Mouse (Mus musculus) adrenal gland, postnatal 0 days (tissue): ENCODE results near the gene Cry1. TPM values are rescaled to one million over a fixed set of nuclear protein-coding genes. Genes with fewer than 3 reads are reported as not detected.

Experiments used
- polyA plus RNA-seq: library from polyadenylated mRNA; unstranded; fragments of >200 nt; fragmentation: Nextera tagmentation; extraction: Ambion mirVana; gene quantifications from 2 replicates; pipeline ENCODE4 v1.2.1, GENCODE M21; 2015

The Cry1 gene
- polyA plus RNA-seq: 10.7 and 12.2 TPM in 2 replicates

GRCm38 (mm10) chr10:85184964-85185608 lies at the start of gene Cry1:
Gene Cry1, minus strand, starts transcription at chr10:85185064.

DNA sequence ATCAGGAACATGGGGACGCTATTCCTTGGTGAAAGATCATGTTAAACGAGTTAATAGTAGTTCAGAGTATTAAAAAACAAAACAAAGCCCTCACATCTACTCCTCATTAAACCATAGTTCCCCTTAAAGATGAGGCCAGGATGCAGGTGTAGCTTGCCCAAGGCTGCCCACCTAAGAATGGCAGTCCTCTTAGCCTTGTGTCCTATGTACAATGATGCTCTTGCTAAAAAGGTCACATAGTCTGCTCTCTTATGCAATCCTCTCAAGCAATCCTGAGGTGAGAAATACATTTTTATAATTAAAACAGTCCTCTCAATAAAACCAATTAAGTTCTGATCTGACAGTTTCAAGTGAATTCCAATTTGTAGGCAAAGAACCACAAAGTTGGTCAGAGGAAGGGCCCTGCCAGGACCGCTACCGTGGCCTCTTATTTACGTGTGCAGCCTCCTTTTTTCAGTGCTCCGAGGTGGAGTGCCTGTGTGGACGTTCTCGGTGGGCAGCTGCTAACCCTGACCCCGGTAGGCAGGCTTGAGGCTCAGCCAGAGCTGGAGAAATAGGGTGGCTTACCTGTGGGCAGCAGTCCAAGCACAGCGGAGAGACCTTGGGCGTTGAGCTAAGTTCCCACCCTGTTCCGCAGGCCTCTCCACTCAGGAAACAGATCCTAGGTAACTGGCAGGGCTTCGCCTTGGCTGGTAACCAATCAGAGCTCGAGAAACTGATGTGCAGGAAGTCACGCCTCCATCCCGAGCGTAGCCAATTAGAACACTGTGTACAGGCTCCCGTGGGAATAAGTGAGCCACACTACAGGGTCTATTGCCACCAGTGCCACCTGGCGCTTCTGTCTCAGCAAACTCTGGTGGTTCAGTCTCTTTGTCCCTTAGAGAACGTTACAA lies 57.2 kb downstream of the Cry1 start, which contains the start of gene Mterf2:
TSS of gene Mterf2 (minus strand) at position 633 of the 893 bp plus-strand sequence.

GRCm38 (mm10) chr10:85102247-85103084 lies 82.4 kb downstream of the Cry1 start, which contains the start of the genes Fhl4 and Tmem263:
Gene Fhl4, minus strand, starts transcription at chr10:85102495.
Gene Tmem263, plus strand, starts transcription at chr10:85102627.

Other genes starting within 250 kb of the Cry1 start
- gene Fhl4, start 82.6 kb downstream of the Cry1 start, polyA plus RNA-seq: 0.91 and 1.1 TPM in 2 replicates
- 30.5 and 32.1 TPM in 2 replicates for gene Tmem263, start 82.4 kb downstream of the Cry1 start, polyA plus RNA-seq
- 24.8 and 31.6 TPM in 2 replicates for gene Mterf2, start 57.0 kb downstream of the Cry1 start, polyA plus RNA-seq
- gene Btbd11, start 201.8 kb upstream of the Cry1 start, polyA plus RNA-seq: 1.7 and 3.4 TPM in 2 replicates